Mouse (Mus musculus): ENCODE data around the gene Ahcyl1.

Gene Ahcyl1

DNA sequence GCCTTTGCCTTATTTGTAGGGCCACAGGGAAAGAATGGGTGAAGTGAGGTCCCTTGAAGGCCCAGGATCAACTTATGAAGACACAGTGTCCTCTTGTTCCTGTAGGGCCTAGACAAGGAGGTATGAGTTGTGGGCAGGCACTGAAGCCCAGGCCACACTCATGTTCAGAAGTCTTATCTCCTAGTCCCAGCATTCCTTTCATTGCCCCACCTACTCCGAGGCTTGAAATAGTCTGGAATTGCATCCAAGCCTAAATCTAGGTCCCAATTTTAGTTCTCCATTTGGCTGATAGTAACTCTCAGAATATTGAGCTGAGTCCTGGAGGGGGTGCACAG lies 8.0 kb upstream of the Ahcyl1 start:
- in situ Hi-C loops (cut with MboI, MseI) = no loop called here

GRCm38 (mm10) chr3:107703675-107704370 lies 7.5 kb upstream of the Ahcyl1 start:
- in situ Hi-C loops (cut with MboI, MseI) = no loop called here

DNA sequence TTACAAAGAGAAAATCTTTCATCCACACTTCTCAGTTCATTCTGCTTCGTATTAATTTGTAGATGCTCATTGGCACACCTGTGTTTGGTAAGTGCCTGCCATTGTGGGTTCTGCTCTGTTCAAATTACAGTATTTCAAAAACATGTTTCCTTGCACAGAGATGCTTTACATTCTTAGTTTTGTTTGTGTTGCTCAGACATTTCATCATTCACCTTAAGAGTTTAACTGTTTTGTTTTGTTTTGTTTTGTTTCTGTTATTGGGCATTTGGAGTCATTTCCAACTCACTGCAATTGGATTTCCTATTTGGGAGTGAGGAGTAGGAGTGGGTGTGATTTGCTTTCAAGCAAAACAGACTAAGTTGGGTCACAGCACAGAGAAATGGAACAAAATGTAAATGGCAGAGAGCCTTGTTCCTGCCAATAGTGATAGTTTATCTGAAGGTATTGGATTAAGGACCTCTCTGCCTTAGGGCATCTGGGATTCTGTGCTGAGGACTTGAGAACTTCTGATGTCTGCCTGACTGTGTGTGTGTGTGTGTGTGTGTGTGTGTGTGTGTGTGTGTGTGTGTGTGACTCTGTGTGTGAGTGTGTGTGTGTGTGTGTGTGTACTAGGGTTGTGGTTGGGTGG lies 5.5 kb upstream of the Ahcyl1 start:
- in situ Hi-C loops (cut with MboI, MseI) = no loop called here

DNA sequence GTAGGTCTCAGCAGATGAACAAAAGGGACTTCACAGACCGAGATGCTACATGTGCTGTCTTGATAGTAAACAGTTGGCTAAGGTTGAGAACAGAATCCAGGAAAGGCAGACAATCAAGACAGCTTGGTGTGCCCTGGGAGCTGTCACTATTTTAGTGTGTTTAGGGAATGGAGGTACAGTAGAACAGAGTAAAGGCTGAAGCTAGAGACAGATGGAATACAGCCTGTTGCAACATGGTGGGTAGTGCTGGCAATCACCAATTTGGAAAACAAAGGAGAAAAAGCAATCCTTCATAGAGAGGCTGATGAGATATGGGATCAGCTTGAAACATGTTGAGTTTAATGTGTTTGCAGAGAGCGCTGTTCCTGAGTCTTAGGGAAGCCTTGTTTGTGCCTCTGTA lies 4.3 kb upstream of the Ahcyl1 start:
- in situ Hi-C loops (cut with MboI, MseI) = no loop called here

DNA sequence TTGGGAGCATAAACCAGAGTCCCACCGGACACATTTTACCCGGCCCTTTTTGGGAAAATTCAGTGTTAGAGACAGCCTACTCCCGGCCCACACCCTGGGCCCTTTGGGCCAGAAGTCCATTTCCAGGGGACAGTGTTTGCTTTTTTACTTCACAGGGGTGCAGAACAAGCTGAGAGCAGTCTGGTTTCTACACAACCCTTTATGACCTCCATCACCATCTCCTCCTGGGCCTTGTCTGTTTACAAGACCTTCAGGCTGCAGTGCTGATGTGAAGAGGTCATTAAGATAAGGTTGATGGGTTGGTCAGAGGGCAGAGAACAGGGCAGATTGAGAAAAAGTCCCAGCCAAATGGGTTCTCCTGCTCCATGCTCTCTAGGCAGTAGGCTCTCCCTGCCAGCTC lies 550 bp upstream of the Ahcyl1 start:
- in situ Hi-C loops (cut with MboI, MseI) = loop anchor here (5.0 to 10.0 kb wide), 2 partner anchors 165 to 368 kb away; no protein-coding TSS in a partner anchor

DNA sequence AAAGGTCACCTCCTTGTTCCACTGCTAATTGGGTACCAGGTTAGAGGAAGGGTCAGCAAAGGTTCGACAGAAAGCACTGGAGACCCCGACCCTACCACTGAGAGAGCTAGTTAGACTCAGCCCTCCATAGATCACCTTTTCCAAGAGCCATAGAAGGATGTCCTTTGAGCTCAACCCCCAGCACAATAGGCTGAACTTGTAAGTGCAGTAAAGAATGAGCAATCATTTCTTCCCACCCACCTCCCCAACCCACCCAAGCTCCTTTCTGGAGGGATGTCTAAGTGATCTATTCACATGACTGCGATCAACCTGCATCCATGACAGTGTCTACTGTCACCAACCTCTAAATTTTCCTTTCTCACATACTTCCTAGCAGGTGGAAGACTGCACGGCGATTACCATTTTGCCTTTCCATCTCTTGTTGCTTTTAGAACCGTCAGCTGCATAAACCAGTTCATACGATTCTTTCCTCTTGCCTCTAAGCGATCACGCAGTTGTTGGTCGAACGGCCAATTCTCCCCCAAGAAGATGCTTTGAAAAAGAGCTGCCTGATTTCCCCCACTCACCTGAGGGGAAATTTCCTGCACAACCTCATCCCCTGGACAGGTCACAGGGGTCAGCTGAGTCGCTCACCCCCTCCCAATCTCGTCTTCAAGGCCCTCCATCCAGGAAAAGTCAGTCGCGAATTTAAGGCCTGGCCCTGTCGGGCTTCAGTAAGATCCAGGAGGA lies 977 bp downstream of the Ahcyl1 start:
- in situ Hi-C loops (cut with MboI, MseI) = loop anchor here (5.0 to 10.0 kb wide), 2 partner anchors 167 to 369 kb away; no protein-coding TSS in a partner anchor

DNA sequence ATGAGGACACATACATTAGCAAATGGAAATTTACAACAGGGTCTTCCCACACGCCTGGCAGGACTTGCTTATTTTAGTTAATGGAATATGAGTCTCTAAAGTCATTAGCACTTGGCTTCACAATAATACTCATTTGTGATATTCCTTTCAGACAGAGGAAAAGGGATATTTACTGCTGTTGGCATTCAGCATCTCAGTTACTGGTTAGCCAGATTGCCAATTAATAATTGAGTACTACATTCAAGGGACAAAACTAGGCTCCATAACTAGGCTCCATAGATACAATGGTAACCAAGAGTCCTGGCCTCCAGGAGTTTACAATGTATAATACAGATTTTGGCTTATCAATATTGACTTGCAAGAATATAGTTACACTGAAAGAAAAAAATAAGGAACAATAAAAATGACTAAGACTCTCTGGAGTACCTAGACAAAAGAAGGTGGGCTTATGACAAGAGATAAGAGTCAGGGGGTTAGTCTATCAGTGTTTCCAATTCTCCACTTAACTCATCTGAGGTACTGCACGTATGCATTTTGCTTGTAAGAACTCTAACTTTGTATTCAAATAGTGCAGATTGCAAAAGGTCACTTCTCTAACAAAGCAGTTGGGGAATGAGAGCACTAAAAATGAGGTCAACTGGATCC lies 2.0 kb downstream of the Ahcyl1 start:
- in situ Hi-C loops (cut with MboI, MseI) = loop anchor here (10.0 kb wide), 1 partner anchor 370 kb away; no protein-coding TSS in a partner anchor

DNA sequence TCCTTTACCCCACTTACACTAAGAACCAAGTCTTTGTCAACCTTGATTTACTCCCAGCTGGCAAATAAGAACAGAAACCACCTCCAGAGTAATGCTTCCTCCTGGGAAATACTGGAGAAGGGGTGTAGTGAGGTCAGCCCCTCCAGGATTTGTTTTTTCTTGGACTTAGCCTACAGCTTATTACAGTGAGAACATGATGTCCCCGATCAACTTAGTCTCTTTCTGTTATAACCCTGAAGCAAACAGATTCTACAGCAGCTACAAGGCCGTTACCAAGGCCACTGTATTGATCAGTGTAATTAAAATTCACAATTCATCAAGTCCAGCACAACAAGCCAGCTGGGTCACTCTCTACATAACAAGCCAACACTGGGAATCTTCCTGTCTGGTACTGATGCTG lies 6.0 kb downstream of the Ahcyl1 start:
- in situ Hi-C loops (cut with MboI, MseI) = loop anchor here (10.0 kb wide), 1 partner anchor 374 kb away; no protein-coding TSS in a partner anchor

- in situ Hi-C loops (cut with MboI, MseI) = no loop called here
These were observed 7.1 kb downstream of the Ahcyl1 start for GRCm38 (mm10) chr3:107689245-107689644.

DNA sequence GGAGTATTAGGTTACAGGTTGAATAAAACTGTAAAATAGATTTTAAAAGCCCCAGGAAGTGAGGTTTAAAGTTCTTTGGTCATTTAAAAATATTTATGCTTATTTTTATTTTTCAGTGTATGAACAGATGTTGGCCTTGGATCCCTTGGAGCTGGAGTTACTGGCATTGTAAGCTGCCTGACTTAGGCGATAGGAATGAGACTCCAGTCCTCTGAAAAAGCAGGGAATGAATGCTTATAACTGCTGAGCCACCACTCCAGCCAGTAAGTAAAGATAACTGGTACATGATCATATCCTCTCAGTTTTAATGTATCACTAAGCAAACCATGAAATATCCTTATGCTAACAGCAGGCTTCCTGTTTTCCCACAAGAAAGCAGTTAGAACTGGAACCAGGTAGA lies 8.1 kb downstream of the Ahcyl1 start:
- in situ Hi-C loops (cut with MboI, MseI) = no loop called here

GRCm38 (mm10) chr3:107686276-107686977 lies 9.9 kb downstream of the Ahcyl1 start:
- in situ Hi-C loops (cut with MboI, MseI) = no loop called here

GRCm38 (mm10) chr3:107685652-107686051 lies 10.7 kb downstream of the Ahcyl1 start:
- in situ Hi-C loops (cut with MboI, MseI) = no loop called here

DNA sequence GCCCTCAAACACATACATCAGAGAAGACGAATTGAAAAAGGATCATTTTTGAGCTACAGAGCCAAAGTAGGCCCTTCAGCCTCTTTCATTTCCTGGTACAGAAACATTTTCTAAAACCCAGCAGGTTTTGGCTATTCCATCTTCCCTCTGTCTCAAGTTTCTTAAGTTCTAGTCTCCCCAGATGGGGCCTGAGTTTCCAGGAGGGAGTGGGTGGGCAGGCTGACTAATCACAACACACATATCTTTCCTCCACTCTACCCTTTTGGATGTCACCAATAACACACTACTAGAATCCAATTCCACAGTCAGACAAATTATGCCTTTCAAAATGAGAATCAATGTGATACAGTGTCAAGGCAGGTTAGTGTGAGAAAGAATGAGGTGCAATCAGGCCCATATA lies 12.8 kb downstream of the Ahcyl1 start:
- in situ Hi-C loops (cut with MboI, MseI) = no loop called here

DNA sequence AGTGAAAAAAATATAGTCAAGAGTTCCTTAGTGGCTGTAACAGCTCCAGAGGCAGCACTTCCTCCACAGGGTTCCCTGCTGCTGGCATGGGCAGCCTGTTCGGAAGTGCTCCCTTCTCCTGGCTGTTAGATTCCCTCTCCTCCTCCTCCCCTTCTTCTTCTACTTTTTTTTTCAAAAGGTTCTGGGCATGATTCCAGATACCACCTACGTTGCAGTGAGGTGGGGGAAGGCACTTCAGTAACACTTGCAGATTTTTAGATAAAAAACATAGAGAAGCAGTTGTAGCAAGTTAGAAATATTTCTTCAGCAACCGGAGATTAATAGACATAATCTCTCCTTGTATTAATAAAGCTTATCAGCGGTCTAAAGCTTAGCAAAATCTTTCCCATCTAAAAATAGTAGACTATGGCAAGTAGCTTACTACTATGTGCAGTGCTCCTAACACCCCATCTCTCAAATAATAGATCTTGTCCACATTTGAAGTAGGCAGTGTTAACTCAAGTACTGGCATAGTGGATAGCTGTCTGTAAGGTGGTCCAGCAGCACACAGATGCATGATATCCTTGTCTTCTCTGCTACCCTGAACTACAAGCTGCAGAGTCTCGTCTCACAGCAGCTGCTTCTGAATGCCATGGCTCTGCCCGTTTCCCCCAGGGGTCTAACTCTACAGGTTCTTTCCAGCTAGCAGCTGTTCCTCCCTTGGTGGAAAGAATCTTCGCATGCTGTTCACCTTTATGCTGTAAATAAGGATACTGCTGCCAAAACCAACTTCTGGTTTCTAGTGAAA lies 15.4 kb downstream of the Ahcyl1 start:
- in situ Hi-C loops (cut with MboI, MseI) = no loop called here

- in situ Hi-C loops (cut with MboI, MseI) = no loop called here
These were observed 24.9 kb downstream of the Ahcyl1 start for GRCm38 (mm10) chr3:107671509-107671908.

DNA sequence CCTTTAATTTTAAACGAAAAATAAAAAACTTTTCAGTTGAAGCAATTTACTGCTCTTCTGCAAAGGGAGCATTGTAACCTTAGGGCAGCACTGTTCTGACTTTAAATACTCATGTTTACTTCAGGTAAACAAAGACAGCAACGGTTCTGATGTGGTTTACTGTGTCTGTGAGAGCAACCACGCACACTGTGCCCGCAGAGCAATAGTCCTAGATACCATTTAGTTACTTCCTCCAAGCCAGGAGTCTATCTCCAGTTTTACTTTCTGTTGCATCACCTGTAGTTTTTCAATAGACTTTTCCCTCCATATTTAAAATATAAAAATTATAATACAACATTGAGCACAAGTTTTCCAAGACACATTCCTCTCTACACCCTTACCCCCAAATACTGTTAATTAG lies 25.9 kb downstream of the Ahcyl1 start:
- in situ Hi-C loops (cut with MboI, MseI) = no loop called here

GRCm38 (mm10) chr3:107668786-107669185 lies 27.6 kb downstream of the Ahcyl1 start:
- in situ Hi-C loops (cut with MboI, MseI) = no loop called here

GRCm38 (mm10) chr3:107667426-107667825 lies 28.9 kb downstream of the Ahcyl1 start:
- in situ Hi-C loops (cut with MboI, MseI) = no loop called here

DNA sequence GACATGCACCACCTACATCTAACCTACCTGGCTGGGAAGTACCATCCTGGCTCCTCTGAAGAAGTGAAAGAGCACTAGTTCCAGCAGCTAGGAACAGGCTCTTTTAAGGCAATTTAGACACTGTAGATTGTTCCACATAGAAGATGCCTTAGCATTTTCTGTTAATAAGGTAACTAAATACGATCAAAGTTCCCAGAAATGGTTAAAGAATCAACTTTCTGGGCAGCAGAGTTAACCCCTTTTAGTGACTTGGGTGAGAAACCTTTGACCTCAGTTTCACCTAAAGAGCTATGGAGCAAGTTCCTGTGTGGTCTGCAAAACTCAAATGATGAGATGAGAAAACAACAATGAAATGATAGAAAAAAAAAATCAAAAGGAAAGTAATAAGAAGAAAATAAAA lies 31.7 kb downstream of the Ahcyl1 start:
- in situ Hi-C loops (cut with MboI, MseI) = no loop called here

- in situ Hi-C loops (cut with MboI, MseI) = no loop called here
These were observed 37.4 kb downstream of the Ahcyl1 start for GRCm38 (mm10) chr3:107659000-107659399.

- in situ Hi-C loops (cut with MboI, MseI) = no loop called here
These were observed 39.5 kb downstream of the Ahcyl1 start for GRCm38 (mm10) chr3:107656888-107657287.
